Mouse (Mus musculus) megakaryocyte, embryonic 14.5 days (primary cell): ENCODE data around the gene Nepn.

Experiments used
- FLI1 ChIP-seq: IDR thresholded peaks from 2 replicates; pipeline ENCODE4 v1.6.1; 2012; ENCODE audit warnings: low read length, inconsistent platforms, mixed read lengths
- GATA1 ChIP-seq: IDR thresholded peaks from 3 replicates; pipeline ENCODE4 v1.6.1; 2012; ENCODE audit warnings: mixed read lengths, low read length, inconsistent platforms, borderline replicate concordance

GRCm38 (mm10) chr10:52377813-52378212 is 11.0 kb upstream of the Nepn start:
- TF ChIP-seq GATA1 (no peak), FLI1 (no peak)
